Mouse (Mus musculus): Measurements from ENCODE around the gene Chchd4.

DNA sequence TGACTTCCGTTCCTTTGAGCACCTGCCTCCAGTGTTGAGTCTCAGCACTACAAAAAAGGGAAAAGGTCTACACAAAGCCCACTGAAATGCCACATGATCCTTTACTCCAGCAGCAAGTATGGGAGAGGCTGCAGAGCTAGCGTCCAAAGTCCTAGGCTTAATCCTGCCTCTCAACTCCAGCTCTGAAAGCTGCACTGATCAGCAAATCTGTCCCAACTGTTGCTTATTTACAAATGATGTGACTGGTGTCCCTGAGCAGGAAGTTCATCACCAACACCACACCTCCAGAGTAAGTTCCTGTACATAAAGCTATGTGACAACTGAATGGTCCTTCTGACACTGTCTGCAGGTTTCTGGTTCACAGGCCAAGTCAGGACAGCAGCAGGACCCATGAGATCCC, 7.6 kb downstream of the Chchd4 start:
- TF ChIP-seq CTCF (IDR thresholded peaks at IDR 0.05; ENCODE audit: control insufficient read depth, insufficient read depth, insufficient read length) = no peak
- TF ChIP-seq MYOG (IDR thresholded peaks at IDR 0.05; ENCODE audit: control insufficient read depth, extremely low read depth, insufficient read length) = no peak
- no peak for TF ChIP-seq USF1 (IDR thresholded peaks at IDR 0.05; ENCODE audit: low read depth)
- TF ChIP-seq CEBPB (IDR thresholded peaks at IDR 0.05; ENCODE audit: low read depth) = no peak

All from C2C12 (cell line).